Mouse (Mus musculus): ENCODE results near the gene G6pdx.

Gene G6pdx

DNA sequence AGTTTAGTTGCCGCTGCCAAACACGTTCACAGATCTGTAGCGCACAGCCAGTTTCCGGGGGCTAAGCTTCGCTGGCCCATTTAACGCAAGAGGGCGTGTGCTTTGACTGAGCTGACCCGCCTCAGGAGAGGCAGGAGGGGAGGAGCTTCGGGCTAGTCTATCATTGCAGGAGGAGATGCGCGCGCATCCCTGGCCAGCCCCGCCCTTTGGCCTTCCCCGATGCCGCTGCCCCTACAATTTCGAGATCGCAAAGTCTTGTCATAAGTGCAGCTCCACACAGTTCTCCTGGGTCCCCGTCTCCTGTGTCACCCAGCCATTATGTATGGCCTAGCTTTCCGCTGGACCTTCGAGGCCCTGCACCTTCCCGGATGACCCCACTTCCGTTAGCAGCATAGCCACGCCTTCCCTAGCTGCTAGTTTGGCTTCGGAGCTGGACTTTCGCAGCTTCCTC, at the start of gene G6pdx:
G6pdx (minus strand) TSS at position 369 of the 451 bp plus-strand sequence.
- Histone ChIP-seq H3K9me3 (ENCODE audit: low read length) (no peaks in the 10 kb centered on the region), H3K4me1 (replicated peaks; ENCODE audit: low read depth, low read length) (peaks cover 24% of the 10 kb centered on the region)
- TF ChIP-seq CTCF (conservative IDR thresholded peaks at IDR 0.05; ENCODE audit: low read length): no peak
- TF ChIP-seq NANOG (IDR thresholded peaks at IDR 0.05; ENCODE audit: borderline replicate concordance, low read length): no peak
- TF ChIP-seq POU5F1 (IDR thresholded peaks at IDR 0.05; ENCODE audit: borderline replicate concordance, low read length): no peak

DNA sequence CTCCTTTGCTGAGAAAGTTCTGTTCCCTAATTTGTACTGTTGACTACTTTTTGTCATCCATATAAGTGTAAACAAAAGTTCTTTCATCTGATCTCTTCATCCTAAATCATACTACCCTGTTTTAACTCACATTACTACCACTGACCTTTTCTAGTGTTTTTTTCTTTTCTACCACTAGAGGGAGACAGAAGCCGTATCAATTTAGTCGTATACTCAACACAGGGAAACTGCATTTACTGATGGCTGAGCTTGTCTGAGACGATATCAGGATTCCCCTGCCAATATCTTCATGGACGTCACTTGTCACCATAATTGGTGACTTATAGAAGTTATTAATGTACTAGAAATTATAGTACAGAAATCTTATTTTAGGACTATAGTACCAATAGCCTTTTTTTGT, 23.8 kb upstream of the G6pdx start:
- no peak overlapping the region for H3K4me3 ChIP-seq (replicated peaks; ENCODE audit: low read length)
- H3K9me3 ChIP-seq (ENCODE audit: low read length): no peaks in the 10 kb centered on the region
- peaks cover 30% of the 10 kb centered on the region for H3K36me3 ChIP-seq (ENCODE audit: insufficient read depth, low read length)
- no peaks in the 10 kb centered on the region for H3K27me3 ChIP-seq (ENCODE audit: insufficient read depth, low read length)
- peak; percentile 43 for TF ChIP-seq CTCF (conservative IDR thresholded peaks at IDR 0.05; ENCODE audit: low read length)
- no peak for TF ChIP-seq POU5F1 (IDR thresholded peaks at IDR 0.05; ENCODE audit: borderline replicate concordance, low read length)
- no peaks in the 10 kb centered on the region for H3K4me1 ChIP-seq (replicated peaks; ENCODE audit: low read depth, low read length)

More for the DNA sequence above, at the start of gene G6pdx:
- Histone ChIP-seq H3K27me3 (ENCODE audit: insufficient read depth, low read length) (no peaks in the 10 kb centered on the region), H3K4me3 (replicated peaks; ENCODE audit: low read length) (peak within 1 kb of the TSS; percentile 85), H3K36me3 (ENCODE audit: insufficient read depth, low read length) (peaks cover 48% of the 10 kb centered on the region)

DNA sequence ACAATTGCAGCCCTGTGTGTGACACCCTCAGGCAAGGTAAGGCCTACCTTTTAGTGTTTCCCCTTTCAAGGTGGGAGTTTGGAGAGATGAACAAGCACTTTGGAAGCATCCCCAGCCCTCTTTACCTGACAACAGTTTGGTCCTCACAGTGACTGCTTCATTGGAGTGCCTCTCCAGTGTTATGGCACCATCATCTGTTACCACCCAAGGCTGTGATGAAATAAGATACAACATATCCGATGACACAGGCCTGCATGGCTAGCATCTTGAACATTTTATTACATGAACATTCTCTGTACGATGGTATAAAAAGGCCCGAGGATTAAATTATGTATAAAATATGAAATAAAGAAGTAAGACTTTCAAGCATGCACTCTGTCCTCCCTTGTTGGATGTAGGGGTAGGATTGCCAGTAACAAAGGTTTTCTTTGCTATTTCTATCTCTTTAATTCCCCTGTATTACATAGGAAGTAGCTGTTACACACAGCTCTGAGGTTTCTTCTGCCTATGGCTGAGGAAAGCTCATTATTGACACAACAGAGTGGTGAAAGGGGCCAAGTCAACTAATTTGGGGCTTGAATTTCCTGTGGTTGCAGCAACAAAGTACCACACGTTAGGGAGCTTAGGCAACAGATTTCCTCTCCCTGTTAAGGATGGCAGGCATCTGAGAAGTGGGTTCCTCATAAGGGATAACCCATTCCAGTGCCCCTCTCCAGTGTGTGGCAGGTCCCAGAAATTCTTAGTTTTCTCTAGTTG, 22.3 kb upstream of the G6pdx start:
- H3K4me3 ChIP-seq (replicated peaks; ENCODE audit: low read length): no peak overlapping the region
- no peaks in the 10 kb centered on the region for H3K27me3 ChIP-seq (ENCODE audit: insufficient read depth, low read length)
- no peaks in the 10 kb centered on the region for H3K4me1 ChIP-seq (replicated peaks; ENCODE audit: low read depth, low read length)
- H3K36me3 ChIP-seq (ENCODE audit: insufficient read depth, low read length): peaks cover 41% of the 10 kb centered on the region
- no peaks in the 10 kb centered on the region for H3K9me3 ChIP-seq (ENCODE audit: low read length)
- no peak for TF ChIP-seq POU5F1 (IDR thresholded peaks at IDR 0.05; ENCODE audit: borderline replicate concordance, low read length)
- TF ChIP-seq CTCF (conservative IDR thresholded peaks at IDR 0.05; ENCODE audit: low read length): no peak
- no peak for TF ChIP-seq NANOG (IDR thresholded peaks at IDR 0.05; ENCODE audit: borderline replicate concordance, low read length)

DNA sequence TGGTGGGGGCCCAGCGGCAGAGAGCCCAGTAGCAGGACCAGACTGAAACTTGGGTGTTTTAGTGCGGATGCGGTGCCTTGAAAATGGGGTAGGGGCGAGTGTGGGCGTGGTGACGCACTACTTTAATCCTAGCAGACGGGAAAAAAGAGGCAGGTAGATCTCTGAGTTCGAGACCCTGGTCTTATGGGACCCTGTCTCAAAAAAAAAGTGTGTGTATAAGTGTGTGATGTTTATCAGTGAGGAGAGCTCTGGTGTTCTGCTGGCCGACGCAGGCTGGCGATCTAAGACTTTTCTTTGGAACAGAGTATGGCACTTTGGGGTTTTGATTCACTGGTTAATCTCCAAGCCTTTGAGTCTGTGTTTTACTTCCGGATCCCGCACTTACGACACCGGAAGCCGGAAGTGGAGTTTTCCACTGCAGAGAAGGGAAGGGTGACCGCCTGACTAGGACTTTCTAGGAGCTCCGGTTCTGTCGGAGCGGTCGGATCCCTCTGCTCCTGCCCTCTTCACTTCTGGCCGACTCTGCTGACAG, 362 bp upstream of the G6pdx start:
- peaks cover 24% of the 10 kb centered on the region for H3K4me1 ChIP-seq (replicated peaks; ENCODE audit: low read depth, low read length)
- peak overlapping the region; percentile 85 for H3K4me3 ChIP-seq (replicated peaks; ENCODE audit: low read length)
- TF ChIP-seq NANOG (IDR thresholded peaks at IDR 0.05; ENCODE audit: borderline replicate concordance, low read length) (no peak), POU5F1 (IDR thresholded peaks at IDR 0.05; ENCODE audit: borderline replicate concordance, low read length) (no peak)
- H3K36me3 ChIP-seq (ENCODE audit: insufficient read depth, low read length): peaks cover 50% of the 10 kb centered on the region
- H3K27me3 ChIP-seq (ENCODE audit: insufficient read depth, low read length): no peaks in the 10 kb centered on the region
- no peaks in the 10 kb centered on the region for H3K9me3 ChIP-seq (ENCODE audit: low read length)

DNA sequence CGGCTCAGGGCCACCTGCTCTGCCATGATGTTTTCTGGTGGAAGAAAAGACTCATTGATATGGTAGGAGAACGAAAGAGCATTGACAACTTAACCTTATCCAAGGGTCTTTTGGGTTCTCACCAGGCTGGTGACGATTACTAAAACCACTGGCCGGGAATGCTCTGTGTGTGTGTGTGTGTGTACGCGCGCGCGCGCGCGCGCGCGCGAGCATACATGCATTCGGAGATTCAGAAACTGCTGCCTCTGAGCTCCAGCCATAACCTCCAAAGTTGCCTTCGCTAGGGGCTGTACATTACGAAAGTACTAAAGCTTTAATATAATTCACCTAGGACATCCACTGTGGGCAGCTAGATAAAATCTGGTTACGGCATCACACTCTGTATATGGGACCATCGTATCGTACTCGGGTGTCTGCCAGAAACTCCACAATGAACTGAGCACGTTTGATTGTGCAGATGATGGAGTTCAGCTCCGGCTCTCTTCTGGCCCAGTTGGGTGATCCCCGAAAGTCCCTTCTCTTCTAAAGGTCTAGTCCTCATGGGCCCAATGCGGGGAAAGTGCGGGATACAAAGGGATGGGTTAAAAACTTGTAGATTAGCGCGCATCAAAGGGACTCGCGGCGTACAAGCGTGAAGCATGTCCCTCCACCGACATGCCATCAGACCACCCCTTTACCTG, 708 bp downstream of the G6pdx start:
- H3K9me3 ChIP-seq (ENCODE audit: low read length): no peaks in the 10 kb centered on the region
- H3K36me3 ChIP-seq (ENCODE audit: insufficient read depth, low read length): peaks cover 45% of the 10 kb centered on the region
- peaks cover 24% of the 10 kb centered on the region for H3K4me1 ChIP-seq (replicated peaks; ENCODE audit: low read depth, low read length)
- TF ChIP-seq CTCF (conservative IDR thresholded peaks at IDR 0.05; ENCODE audit: low read length) (no peak), NANOG (IDR thresholded peaks at IDR 0.05; ENCODE audit: borderline replicate concordance, low read length) (no peak)
- no peaks in the 10 kb centered on the region for H3K27me3 ChIP-seq (ENCODE audit: insufficient read depth, low read length)
- H3K4me3 ChIP-seq (replicated peaks; ENCODE audit: low read length): peak overlapping the region; percentile 85

DNA sequence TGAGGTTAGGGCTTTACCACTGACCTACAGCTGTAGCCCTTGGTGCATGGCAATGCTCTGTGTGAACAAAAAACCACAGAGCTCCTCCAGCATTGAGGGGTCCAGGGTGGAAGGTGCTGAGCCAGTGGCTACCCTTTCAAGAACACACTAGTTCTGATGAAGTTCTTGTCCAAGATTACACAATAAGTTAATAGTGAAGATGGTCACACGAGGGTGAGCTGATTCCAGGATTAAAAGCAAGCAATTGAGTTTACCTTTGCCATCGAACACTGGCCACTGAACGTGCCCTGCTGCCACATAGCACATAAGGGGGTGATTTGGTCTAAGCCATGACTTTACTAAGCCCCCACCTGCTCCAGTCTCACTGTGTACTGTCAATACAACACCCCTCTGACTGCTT, 1.9 kb downstream of the G6pdx start:
- TF ChIP-seq CTCF (conservative IDR thresholded peaks at IDR 0.05; ENCODE audit: low read length) (no peak), NANOG (IDR thresholded peaks at IDR 0.05; ENCODE audit: borderline replicate concordance, low read length) (no peak), POU5F1 (IDR thresholded peaks at IDR 0.05; ENCODE audit: borderline replicate concordance, low read length) (no peak)
- no peaks in the 10 kb centered on the region for H3K27me3 ChIP-seq (ENCODE audit: insufficient read depth, low read length)
- no peaks in the 10 kb centered on the region for H3K9me3 ChIP-seq (ENCODE audit: low read length)
- peaks cover 24% of the 10 kb centered on the region for H3K4me1 ChIP-seq (replicated peaks; ENCODE audit: low read depth, low read length)
- no peak overlapping the region for H3K4me3 ChIP-seq (replicated peaks; ENCODE audit: low read length)
- peaks cover 36% of the 10 kb centered on the region for H3K36me3 ChIP-seq (ENCODE audit: insufficient read depth, low read length)

DNA sequence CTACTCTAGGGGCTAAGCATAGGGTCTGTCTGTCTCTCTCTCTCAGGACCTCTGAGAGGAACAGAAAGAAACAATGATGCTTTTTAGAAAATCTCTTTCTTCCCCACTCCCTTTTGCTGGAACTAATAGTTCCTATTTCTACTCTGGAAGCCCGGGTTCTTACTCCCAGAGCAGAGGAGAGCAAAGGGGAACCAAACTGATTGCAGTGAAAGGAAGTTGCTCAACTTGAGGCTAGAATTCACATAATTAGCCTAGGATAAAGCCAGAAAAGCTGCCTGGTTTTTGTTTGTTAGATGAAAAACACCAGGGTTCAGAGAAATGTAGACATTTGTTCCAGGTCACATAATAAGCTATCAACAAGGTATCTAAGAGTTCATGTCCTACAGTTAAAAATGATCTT, 2.7 kb downstream of the G6pdx start:
- H3K4me3 ChIP-seq (replicated peaks; ENCODE audit: low read length): no peak overlapping the region
- no peaks in the 10 kb centered on the region for H3K9me3 ChIP-seq (ENCODE audit: low read length)
- H3K4me1 ChIP-seq (replicated peaks; ENCODE audit: low read depth, low read length): peaks cover 24% of the 10 kb centered on the region
- H3K27me3 ChIP-seq (ENCODE audit: insufficient read depth, low read length): no peaks in the 10 kb centered on the region
- TF ChIP-seq NANOG (IDR thresholded peaks at IDR 0.05; ENCODE audit: borderline replicate concordance, low read length) (no peak), POU5F1 (IDR thresholded peaks at IDR 0.05; ENCODE audit: borderline replicate concordance, low read length) (no peak), CTCF (conservative IDR thresholded peaks at IDR 0.05; ENCODE audit: low read length) (no peak)
- peaks cover 32% of the 10 kb centered on the region for H3K36me3 ChIP-seq (ENCODE audit: insufficient read depth, low read length)

DNA sequence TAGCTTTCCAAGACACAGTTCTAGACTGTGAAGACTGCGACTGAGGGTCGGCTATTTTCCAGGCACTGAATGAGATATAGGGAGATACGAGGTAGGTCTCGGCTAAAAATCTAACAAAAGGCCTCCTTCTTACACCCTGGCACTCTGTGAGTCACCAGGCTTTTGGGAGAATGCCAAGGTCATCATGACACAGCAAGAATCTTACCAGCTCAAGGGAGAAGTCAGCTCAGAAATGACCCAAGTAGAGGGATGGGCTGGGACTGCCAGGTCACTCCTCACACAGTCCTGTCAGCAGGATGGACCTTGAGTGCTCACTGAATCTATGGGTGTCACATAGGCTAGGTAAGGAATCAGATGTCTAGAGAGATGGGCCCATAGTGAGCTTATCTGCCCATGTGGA, 3.8 kb downstream of the G6pdx start:
- no peak overlapping the region for H3K4me3 ChIP-seq (replicated peaks; ENCODE audit: low read length)
- no peaks in the 10 kb centered on the region for H3K9me3 ChIP-seq (ENCODE audit: low read length)
- peaks cover 32% of the 10 kb centered on the region for H3K36me3 ChIP-seq (ENCODE audit: insufficient read depth, low read length)
- TF ChIP-seq POU5F1 (IDR thresholded peaks at IDR 0.05; ENCODE audit: borderline replicate concordance, low read length) (no peak), NANOG (IDR thresholded peaks at IDR 0.05; ENCODE audit: borderline replicate concordance, low read length) (no peak), CTCF (conservative IDR thresholded peaks at IDR 0.05; ENCODE audit: low read length) (no peak)
- no peaks in the 10 kb centered on the region for H3K27me3 ChIP-seq (ENCODE audit: insufficient read depth, low read length)
- peaks cover 18% of the 10 kb centered on the region for H3K4me1 ChIP-seq (replicated peaks; ENCODE audit: low read depth, low read length)
